Mouse (Mus musculus): ENCODE results near the gene Rheb. TPM values are rescaled to one million over a fixed set of nuclear protein-coding genes. Genes with fewer than 3 reads are reported as not detected.

Gene Rheb
- 209 and 246 TPM in 2 replicates for polyA plus RNA-seq (2015; fragmentation: Nextera tagmentation; extraction: Ambion mirVana)

- H3K27me3 ChIP-seq (replicated peaks) = no peaks in the 10 kb centered on the region
- peak within 1 kb of the TSS; percentile 99 for H3K27ac ChIP-seq
- no peaks in the 10 kb centered on the region for H3K9me3 ChIP-seq
- H3K4me2 ChIP-seq (replicated peaks) = peak within 1 kb of the TSS; percentile 88
- WGBS = under 1% methylated on average over 92 of the region's 92 CpGs
- no peaks in the 10 kb centered on the region for H3K36me3 ChIP-seq
- H3K9ac ChIP-seq = peak within 1 kb of the TSS; percentile 93
- H3K4me3 ChIP-seq (replicated peaks) = peak within 1 kb of the TSS; percentile 89
- ATAC-seq = peak; percentile 98
- peaks cover 8% of the 10 kb centered on the region for H3K4me1 ChIP-seq (replicated peaks)
These were observed at the start of gene Rheb for GRCm38 (mm10) chr5:24842274-24843102. Rheb (minus strand) TSS chr5:24842624.

- no peak overlapping the region for H3K9ac ChIP-seq
- no peaks in the 10 kb centered on the region for H3K9me3 ChIP-seq
- H3K36me3 ChIP-seq = peaks cover 4% of the 10 kb centered on the region
- ATAC-seq = no peak
- no peak overlapping the region for H3K4me2 ChIP-seq (replicated peaks)
- H3K4me1 ChIP-seq (replicated peaks) = 0 out of 2 replicates have a peak, but pooled peaks cover 5% of the 10 kb centered on the region
- no peak overlapping the region for H3K27ac ChIP-seq
- H3K27me3 ChIP-seq (replicated peaks) = no peaks in the 10 kb centered on the region
- 69% methylated on average over 9 of the region's 9 CpGs for WGBS
- no peak overlapping the region for H3K4me3 ChIP-seq (replicated peaks)
These were observed 47.4 kb upstream of the Rheb start for GRCm38 (mm10) chr5:24889860-24890259.

- 88% methylated on average over 11 of the region's 11 CpGs for WGBS
- ATAC-seq = no peak
- H3K9ac ChIP-seq = no peak overlapping the region
These were observed 46.6 kb upstream of the Rheb start for GRCm38 (mm10) chr5:24888874-24889591.

GRCm38 (mm10) chr5:24887271-24887670 lies 44.8 kb upstream of the Rheb start:
- no peaks in the 10 kb centered on the region for H3K4me1 ChIP-seq (replicated peaks)
- WGBS = 74% methylated on average over 8 of the region's 8 CpGs
- H3K9ac ChIP-seq = no peak overlapping the region

More at GRCm38 (mm10) chr5:24888874-24889591, 46.6 kb upstream of the Rheb start:
- no peaks in the 10 kb centered on the region for H3K27me3 ChIP-seq (replicated peaks)
- no peaks in the 10 kb centered on the region for H3K9me3 ChIP-seq
- peaks cover 6% of the 10 kb centered on the region for H3K36me3 ChIP-seq
- no peaks in the 10 kb centered on the region for H3K4me1 ChIP-seq (replicated peaks)
- H3K4me3 ChIP-seq (replicated peaks) = no peak overlapping the region
- no peak overlapping the region for H3K27ac ChIP-seq
- H3K4me2 ChIP-seq (replicated peaks) = no peak overlapping the region

GRCm38 (mm10) chr5:24878713-24879112 lies 36.3 kb upstream of the Rheb start:
- H3K27ac ChIP-seq = no peak overlapping the region; the same call in 1 of the 2 replicates
- H3K36me3 ChIP-seq = peaks cover 7% of the 10 kb centered on the region; the same call in 1 of the 2 replicates
- no peak overlapping the region for H3K9ac ChIP-seq
- ATAC-seq = peak; percentile 62; the same call in 1 of the 2 replicates
- H3K9me3 ChIP-seq = no peaks in the 10 kb centered on the region
- H3K4me1 ChIP-seq (replicated peaks) = no peaks in the 10 kb centered on the region
- WGBS = 60% methylated on average over 4 of the region's 4 CpGs
- H3K4me2 ChIP-seq (replicated peaks) = no peak overlapping the region
- no peak overlapping the region for H3K4me3 ChIP-seq (replicated peaks)
- H3K27me3 ChIP-seq (replicated peaks) = no peaks in the 10 kb centered on the region

More at GRCm38 (mm10) chr5:24887271-24887670, 44.8 kb upstream of the Rheb start:
- H3K4me2 ChIP-seq (replicated peaks) = no peak overlapping the region
- H3K27ac ChIP-seq = no peak overlapping the region
- no peaks in the 10 kb centered on the region for H3K9me3 ChIP-seq
- peaks cover 6% of the 10 kb centered on the region for H3K36me3 ChIP-seq
- no peaks in the 10 kb centered on the region for H3K27me3 ChIP-seq (replicated peaks)
- ATAC-seq = no peak
- H3K4me3 ChIP-seq (replicated peaks) = no peak overlapping the region

GRCm38 (mm10) chr5:24877836-24878624 lies 35.6 kb upstream of the Rheb start:
- no peak for ATAC-seq
- Histone ChIP-seq H3K27me3 (replicated peaks) (no peaks in the 10 kb centered on the region), H3K4me3 (replicated peaks) (no peak overlapping the region), H3K9me3 (no peaks in the 10 kb centered on the region), H3K4me1 (replicated peaks) (no peaks in the 10 kb centered on the region), H3K9ac (no peak overlapping the region), H3K27ac (peak overlapping the region; percentile 29; the same call in 1 of the 2 replicates), H3K4me2 (replicated peaks) (no peak overlapping the region), H3K36me3 (peaks cover 7% of the 10 kb centered on the region; the same call in 1 of the 2 replicates)
- WGBS = 58% methylated on average over 11 of the region's 11 CpGs

- H3K9me3 ChIP-seq = no peaks in the 10 kb centered on the region
- H3K4me1 ChIP-seq (replicated peaks) = no peaks in the 10 kb centered on the region
- H3K27ac ChIP-seq = no peak overlapping the region
- H3K9ac ChIP-seq = no peak overlapping the region
- peaks cover 7% of the 10 kb centered on the region; the same call in 1 of the 2 replicates for H3K36me3 ChIP-seq
- no peak overlapping the region for H3K4me2 ChIP-seq (replicated peaks)
- H3K4me3 ChIP-seq (replicated peaks) = no peak overlapping the region
- WGBS = 85% methylated on average over 9 of the region's 9 CpGs
- ATAC-seq = no peak
- H3K27me3 ChIP-seq (replicated peaks) = no peaks in the 10 kb centered on the region
These were observed 34.2 kb upstream of the Rheb start for GRCm38 (mm10) chr5:24876653-24877052.

- Histone ChIP-seq H3K9ac (no peak overlapping the region), H3K9me3 (no peaks in the 10 kb centered on the region), H3K27ac (no peak overlapping the region), H3K4me1 (replicated peaks) (no peaks in the 10 kb centered on the region), H3K4me3 (replicated peaks) (no peak overlapping the region), H3K4me2 (replicated peaks) (no peak overlapping the region), H3K36me3 (peaks cover 7% of the 10 kb centered on the region; the same call in 1 of the 2 replicates), H3K27me3 (replicated peaks) (no peaks in the 10 kb centered on the region)
- 87% methylated on average over 4 of the region's 4 CpGs for WGBS
- no peak for ATAC-seq
These were observed 31.7 kb upstream of the Rheb start for GRCm38 (mm10) chr5:24874111-24874510.

- no peaks in the 10 kb centered on the region for H3K9me3 ChIP-seq
- H3K27me3 ChIP-seq (replicated peaks) = no peaks in the 10 kb centered on the region
- H3K36me3 ChIP-seq = peaks cover 7% of the 10 kb centered on the region; the same call in 1 of the 2 replicates
- no peak overlapping the region for H3K4me3 ChIP-seq (replicated peaks)
- WGBS = 68% methylated on average over 6 of the region's 6 CpGs
- H3K27ac ChIP-seq = no peak overlapping the region
- H3K4me2 ChIP-seq (replicated peaks) = no peak overlapping the region
- H3K9ac ChIP-seq = no peak overlapping the region
- ATAC-seq = no peak
- no peaks in the 10 kb centered on the region for H3K4me1 ChIP-seq (replicated peaks)
These were observed 30.8 kb upstream of the Rheb start for GRCm38 (mm10) chr5:24873221-24873620.

- H3K4me2 ChIP-seq (replicated peaks) = no peak overlapping the region
- no peak for ATAC-seq
- H3K36me3 ChIP-seq = peaks cover 9% of the 10 kb centered on the region
- no peak overlapping the region for H3K9ac ChIP-seq
- no peaks in the 10 kb centered on the region for H3K27me3 ChIP-seq (replicated peaks)
- H3K9me3 ChIP-seq = 0 out of 2 replicates have a peak, but pooled peaks cover 4% of the 10 kb centered on the region
- H3K27ac ChIP-seq = no peak overlapping the region
- WGBS = 79% methylated on average over 12 of the region's 12 CpGs
- no peak overlapping the region for H3K4me3 ChIP-seq (replicated peaks)
- no peaks in the 10 kb centered on the region for H3K4me1 ChIP-seq (replicated peaks)
These were observed 28.9 kb upstream of the Rheb start for GRCm38 (mm10) chr5:24871276-24871675.

GRCm38 (mm10) chr5:24869796-24870289 lies 27.4 kb upstream of the Rheb start:
- Histone ChIP-seq H3K27ac (no peak overlapping the region), H3K4me2 (replicated peaks) (no peak overlapping the region), H3K9me3 (0 out of 2 replicates have a peak, but pooled peaks cover 4% of the 10 kb centered on the region), H3K9ac (no peak overlapping the region), H3K4me3 (replicated peaks) (no peak overlapping the region), H3K36me3 (peaks cover 7% of the 10 kb centered on the region; the same call in 1 of the 2 replicates), H3K27me3 (replicated peaks) (no peaks in the 10 kb centered on the region), H3K4me1 (replicated peaks) (no peaks in the 10 kb centered on the region)
- peak; percentile 45; the same call in 1 of the 2 replicates for ATAC-seq
- 73% methylated on average over 11 of the region's 11 CpGs for WGBS

Measured in intestine, embryonic 15.5 days (tissue).